Mouse (Mus musculus) limb, embryonic 14.5 days (tissue): ENCODE measurements around the gene Ap4b1. TPM values are rescaled to one million over a fixed set of nuclear protein-coding genes. Genes with fewer than 3 reads are reported as not detected.
A peak's percentile ranks its signal among the peaks of the same experiment; 100 is the strongest.
"Not testable (repeated sequence)": the region's sequence is repeated elsewhere in the genome, so short reads cannot be mapped to it uniquely, and the experiment has no call there.

Experiments
- ATAC-seq: fragments of 200-750 bp; cut with Nextera tagmentation; 2 replicates; pipeline ENCODE4 v1.8.0; 2017; ENCODE audit warnings: low read depth, moderate number of reproducible peaks, moderate TSS enrichment; ENCODE audit not compliant: low FRiP score
- DNase-seq: peaks from one replicate; pipeline ENCODE4 v3.0.0-alpha.2; 2015; ENCODE audit warnings: low spot score
- H3K27ac ChIP-seq: fragments of 300-500 bp; sonication (generic); replicated peaks from 2 replicates; pipeline ENCODE4 v1.5.1; 2014; ENCODE audit warnings: low read depth, mild to moderate bottlenecking, low read length, moderate library complexity, mixed read lengths
- H3K27me3 ChIP-seq: fragments of 300-500 bp; sonication (generic); 2 replicates; pipeline ENCODE4 v1.6.1; 2014; ENCODE audit warnings: low read length, mixed read lengths; ENCODE audit not compliant: control insufficient read depth, insufficient read depth
- H3K36me3 ChIP-seq: fragments of 300-500 bp; sonication (generic); 2 replicates; pipeline ENCODE4 v1.6.1; 2014; ENCODE audit warnings: mild to moderate bottlenecking, low read length, moderate library complexity, mixed read lengths; ENCODE audit not compliant: control insufficient read depth, insufficient read depth
- H3K4me1 ChIP-seq: fragments of 300-500 bp; sonication (generic); 2 replicates; pipeline ENCODE4 v1.6.1; 2014; ENCODE audit warnings: antibody characterized with exemption, low read length, mixed read lengths; ENCODE audit not compliant: control insufficient read depth, insufficient read depth
- H3K4me2 ChIP-seq: fragments of 300-500 bp; sonication (generic); replicated peaks from 2 replicates; pipeline ENCODE4 v1.6.1; 2014; ENCODE audit warnings: low read depth, mild to moderate bottlenecking, low read length, moderate library complexity; ENCODE audit not compliant: severe bottlenecking
- H3K4me3 ChIP-seq: fragments of 300-500 bp; sonication (generic); replicated peaks from 2 replicates; pipeline ENCODE4 v1.5.1; 2014; ENCODE audit warnings: low read length
- H3K9ac ChIP-seq: fragments of 300-500 bp; sonication (generic); 2 replicates; pipeline ENCODE4 v1.6.1; 2014; ENCODE audit warnings: mild to moderate bottlenecking, low read depth, low read length, moderate library complexity; ENCODE audit not compliant: severe bottlenecking
- H3K9me3 ChIP-seq: fragments of 300-500 bp; sonication (generic); 2 replicates; pipeline ENCODE4 v1.6.1; 2016; ENCODE audit warnings: low read length; ENCODE audit not compliant: control insufficient read depth
- POLR2A ChIP-seq: fragments of 200-500 bp; IDR thresholded peaks from 2 replicates; pipeline ENCODE4 v1.8.0; 2012; ENCODE audit warnings: inconsistent platforms, mild to moderate bottlenecking, moderate library complexity, borderline replicate concordance; ENCODE audit not compliant: insufficient read depth, insufficient read length; ENCODE audit errors: extremely low read depth
- WGBS: fragments of 180-500 bp; shearing (Covaris S2); extraction: QIAGEN DNeasy Blood & Tissue Kit; methylation state at CpG from one replicate; pipeline ENCODE4 v1.1.7; 2014; 5-methylcytosine and 5-hydroxymethylcytosine counted together
- polyA plus RNA-seq, 2 experiments: library from polyadenylated mRNA; depleted of rRNA in 1 of 2; stranded (reverse) in 1 of 2; unstranded in 1 of 2; fragments of >200 nt; fragmentation: Nextera tagmentation in 1 of 2; extraction: Ambion mirVana in 1 of 2; gene quantifications; 2 replicates each; pipeline versions ENCODE4 v1.2.1 to v1.2.3; 2012 to 2014

Gene Ap4b1
- polyA plus RNA-seq, 2 experiments = 22.9 to 27.0 TPM

DNA sequence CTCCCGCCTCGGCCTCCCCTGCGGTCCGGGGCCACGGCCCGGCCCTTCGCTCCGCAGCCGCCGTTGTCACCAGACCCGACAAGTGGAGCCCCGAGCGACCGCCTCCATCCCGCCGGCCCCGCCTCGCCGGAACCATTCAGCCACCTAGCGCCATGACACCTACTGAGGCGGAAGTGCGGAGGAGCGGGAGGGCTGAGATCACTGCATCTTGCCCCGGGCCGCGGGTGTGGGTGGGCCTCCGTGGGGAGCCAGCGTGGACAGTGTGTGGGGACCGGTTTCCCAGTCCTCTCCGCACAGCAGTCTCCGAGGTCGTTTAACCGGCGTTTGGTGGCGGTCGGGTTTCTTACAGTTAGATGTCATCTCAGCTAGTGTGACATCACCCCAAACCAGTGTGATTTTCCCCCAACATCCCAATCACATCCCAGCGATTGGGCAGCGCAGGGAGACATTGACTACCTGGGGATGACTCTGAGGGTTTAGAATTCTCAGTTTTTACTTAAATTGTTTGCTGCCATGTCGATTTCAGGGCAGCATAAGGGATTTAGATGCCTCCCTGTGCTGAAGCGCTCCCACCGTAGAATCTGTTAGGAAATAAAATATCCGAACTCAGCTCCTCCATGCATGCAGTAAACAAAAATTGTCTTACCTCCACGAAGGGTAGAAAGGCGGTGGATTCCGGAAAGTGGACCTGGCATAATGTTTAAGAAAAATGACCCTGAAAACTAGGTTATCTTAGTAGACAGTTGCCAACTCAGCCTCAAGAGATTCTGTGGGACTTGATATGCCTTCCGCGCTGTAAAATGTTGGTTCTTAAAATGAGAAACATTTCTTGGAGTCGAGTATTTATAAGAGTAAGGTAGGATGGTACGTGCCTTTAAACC, 17.9 kb upstream of the Ap4b1 start, which contains the start of gene Hipk1:
Gene Hipk1 (minus strand): TSS at position 334 of the 881 bp plus-strand sequence.
- WGBS = 10% methylated on average over 42 of the region's 49 CpGs
- ATAC-seq (peak; percentile 96), DNase-seq (peak; percentile 93)
- Histone ChIP-seq H3K4me1 (peaks cover 11% of the 10 kb centered on the region), H3K36me3 (no peaks in the 10 kb centered on the region), H3K9me3 (no peaks in the 10 kb centered on the region), H3K9ac (peak within 1 kb of the TSS; percentile 93), H3K4me2 (peak within 1 kb of the TSS; percentile 58), H3K4me3 (peak within 1 kb of the TSS; percentile 88), H3K27me3 (no peaks in the 10 kb centered on the region), H3K27ac (peak within 1 kb of the TSS; percentile 76)
- peak; percentile 66; the same call in 1 of the 2 replicates for TF ChIP-seq POLR2A

DNA sequence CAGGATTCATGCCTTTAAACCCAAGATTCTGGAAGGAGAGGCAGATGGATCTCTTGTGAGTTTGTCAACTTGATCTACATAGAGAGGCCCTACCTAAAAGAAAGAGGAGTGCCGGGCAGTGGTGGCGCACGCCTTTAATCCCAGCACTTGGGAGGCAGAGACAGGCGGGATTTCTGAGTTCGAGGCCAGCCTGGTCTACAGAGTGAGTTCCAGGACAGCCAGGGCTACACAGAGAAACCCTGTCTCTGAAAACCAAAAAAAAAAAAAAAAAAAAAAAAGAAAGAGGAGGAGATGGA, 17.3 kb upstream of the Ap4b1 start:
- H3K9ac ChIP-seq, H3K36me3 ChIP-seq, DNase-seq, H3K4me3 ChIP-seq, H3K27me3 ChIP-seq, H3K9me3 ChIP-seq, H3K4me2 ChIP-seq, ATAC-seq, H3K27ac ChIP-seq: not testable (repeated sequence)
- peaks cover 11% of the 10 kb centered on the region for H3K4me1 ChIP-seq
- 92% methylated on average over 5 of the region's 5 CpGs for WGBS

DNA sequence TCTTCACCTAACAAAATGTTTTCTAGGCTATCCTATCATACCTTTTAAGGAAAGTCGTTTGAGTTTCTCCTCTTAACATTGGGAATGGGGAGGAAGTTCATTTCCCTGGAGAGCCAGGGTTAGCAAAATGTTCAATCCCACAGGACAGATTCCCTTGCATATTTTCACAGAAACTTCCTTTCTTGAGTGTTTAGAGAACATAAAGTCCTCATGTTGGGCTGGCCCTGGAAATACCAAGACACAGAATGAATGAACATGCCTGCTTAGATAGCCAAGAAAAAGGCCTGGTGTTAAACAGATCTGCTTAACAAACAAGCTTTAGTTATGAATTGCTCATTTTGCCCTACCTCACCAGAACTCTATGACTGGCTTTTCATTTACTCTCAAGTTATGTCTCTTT, 16.8 kb upstream of the Ap4b1 start:
- H3K9ac ChIP-seq = no peak overlapping the region
- H3K4me2 ChIP-seq = no peak overlapping the region
- H3K27ac ChIP-seq = no peak overlapping the region
- no peaks in the 10 kb centered on the region for H3K27me3 ChIP-seq
- 74% methylated on average over 1 of the region's 1 CpGs for WGBS
- no peak for DNase-seq
- no peak for TF ChIP-seq POLR2A
- ATAC-seq = no peak
- no peaks in the 10 kb centered on the region for H3K9me3 ChIP-seq
- peaks cover 11% of the 10 kb centered on the region for H3K4me1 ChIP-seq
- no peak overlapping the region for H3K4me3 ChIP-seq
- H3K36me3 ChIP-seq = no peaks in the 10 kb centered on the region

DNA sequence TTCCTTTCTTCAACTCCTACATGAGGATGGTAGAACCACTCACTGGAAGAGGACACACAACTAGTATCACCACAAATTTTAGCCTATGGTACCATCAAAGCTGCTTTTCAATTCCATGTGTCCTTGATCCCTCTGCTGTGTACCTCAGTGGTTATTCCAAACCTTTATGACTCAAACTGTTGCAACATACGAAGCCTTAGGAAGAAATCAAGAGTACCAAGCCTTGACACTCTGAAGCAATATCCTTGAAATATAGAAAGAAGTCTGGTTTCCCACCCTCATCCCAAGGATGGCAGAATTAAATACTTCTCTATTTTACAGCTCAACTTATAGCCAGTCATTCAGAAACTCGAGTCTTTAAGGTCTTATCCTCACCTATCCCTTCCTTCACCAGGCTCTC, 12.9 kb upstream of the Ap4b1 start:
- TF ChIP-seq POLR2A = no peak
- H3K9me3 ChIP-seq = no peaks in the 10 kb centered on the region
- ATAC-seq (no peak), DNase-seq (no peak)
- no peak overlapping the region for H3K27ac ChIP-seq
- no peaks in the 10 kb centered on the region; the same call in 1 of the 2 replicates for H3K36me3 ChIP-seq
- H3K4me1 ChIP-seq = no peaks in the 10 kb centered on the region
- H3K27me3 ChIP-seq = no peaks in the 10 kb centered on the region
- no peak overlapping the region for H3K4me3 ChIP-seq
- no peak overlapping the region for H3K9ac ChIP-seq
- no peak overlapping the region for H3K4me2 ChIP-seq
- 64% methylated on average over 2 of the region's 2 CpGs for WGBS

DNA sequence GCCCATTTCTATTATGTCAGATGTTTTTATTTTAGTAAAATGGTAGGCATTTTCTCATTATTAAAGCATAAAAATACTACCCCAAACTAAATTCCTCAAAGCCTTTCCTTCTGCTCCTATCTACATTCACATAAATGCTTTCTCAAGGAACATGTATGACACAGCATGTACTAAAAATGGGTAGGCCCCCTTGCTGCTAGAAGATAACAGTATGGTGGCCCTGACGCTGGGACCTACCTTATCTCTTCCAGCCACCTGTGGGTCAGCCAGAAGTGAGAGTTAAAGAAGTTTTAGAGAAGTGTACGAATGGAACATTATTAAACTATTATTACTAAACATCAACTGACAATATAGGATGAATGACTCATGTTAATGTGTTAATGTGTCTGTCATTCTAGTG, 9.8 kb upstream of the Ap4b1 start:
- ATAC-seq = no peak
- no peak for TF ChIP-seq POLR2A
- 75% methylated on average over 2 of the region's 2 CpGs for WGBS
- Histone ChIP-seq H3K9me3 (no peaks in the 10 kb centered on the region), H3K9ac (no peak overlapping the region), H3K4me3 (no peak overlapping the region), H3K36me3 (peaks cover 23% of the 10 kb centered on the region), H3K27me3 (no peaks in the 10 kb centered on the region), H3K4me2 (no peak overlapping the region), H3K27ac (no peak overlapping the region), H3K4me1 (no peaks in the 10 kb centered on the region)
- no peak for DNase-seq
